Mouse (Mus musculus): ENCODE data around the gene Rab29. TPM values are rescaled to one million over a fixed set of nuclear protein-coding genes. Genes with fewer than 3 reads are reported as not detected.

Gene Rab29
- polyA plus RNA-seq, 1 experiment from 2014 or later: 10.2 TPM

- WGBS: under 1% methylated on average over 35 of the region's 35 CpGs
- H3K4me3 ChIP-seq: peak within 1 kb of the TSS; percentile 97
These were observed 43.1 kb downstream of the Rab29 start, which contains the start of gene Nucks1 for GRCm38 (mm10) chr1:131910001-131910648. TSS of gene Nucks1 (plus strand) at chr1:131910534.

DNA sequence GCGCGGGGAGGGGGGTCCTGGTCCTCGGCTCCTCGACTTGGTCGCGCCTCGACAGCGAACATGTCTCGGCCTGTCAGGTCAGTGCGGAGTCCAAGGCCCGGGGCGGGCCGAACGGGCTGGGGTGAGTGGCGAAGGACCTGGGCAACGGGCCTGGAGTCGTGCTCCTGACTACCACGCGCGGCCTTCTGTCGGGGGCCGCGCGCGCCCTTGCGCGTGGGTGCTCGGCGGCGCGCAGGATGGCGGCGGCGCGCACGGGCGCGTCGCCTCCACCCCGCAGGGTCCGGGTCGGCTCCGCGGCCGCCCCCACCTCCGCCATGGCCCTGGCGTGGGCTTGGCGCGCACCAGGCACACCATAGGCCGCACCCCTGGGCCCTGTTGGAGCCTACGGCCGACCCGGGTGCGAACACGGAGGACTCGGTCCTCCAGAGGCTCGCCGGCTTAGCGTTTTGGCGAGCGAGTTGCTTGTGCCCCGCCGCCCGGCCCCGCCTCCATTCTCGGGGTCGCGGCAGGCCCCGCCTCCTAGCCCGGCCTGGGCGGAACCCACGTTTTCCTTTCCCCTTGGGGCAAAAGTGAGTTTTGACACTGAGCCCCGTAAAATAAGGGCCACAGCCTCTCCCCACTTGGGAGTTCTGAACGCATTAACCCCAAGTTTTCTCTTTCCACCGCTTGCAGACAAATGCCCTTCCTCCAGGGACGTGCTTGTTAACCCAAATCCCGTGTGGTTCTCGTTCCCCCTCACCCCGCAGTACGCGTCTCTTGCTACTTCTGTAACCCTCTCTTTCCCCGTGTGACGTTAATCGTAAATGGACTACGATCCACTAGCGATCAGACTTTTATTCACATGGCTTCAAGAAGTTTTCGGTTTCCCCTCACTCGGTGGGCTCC lies 43.9 kb downstream of the Rab29 start:
- peaks cover 21% of the 10 kb centered on the region for H3K4me1 ChIP-seq
- H3K27me3 ChIP-seq (ENCODE audit: low read depth, poor library complexity, severe bottlenecking): peaks cover 32% of the 10 kb centered on the region
- H3K4me3 ChIP-seq: peak overlapping the region; percentile 97
- peaks cover 36% of the 10 kb centered on the region for H3K36me3 ChIP-seq
- H3K9me3 ChIP-seq (replicated peaks): no peaks in the 10 kb centered on the region
- under 1% methylated on average over 79 of the region's 88 CpGs for WGBS
- peak overlapping the region; percentile 100 for H3K27ac ChIP-seq (replicated peaks)
- DNase-seq (ENCODE audit: low spot score): peak; percentile 81

More at GRCm38 (mm10) chr1:131910001-131910648, 43.1 kb downstream of the Rab29 start, which contains the start of gene Nucks1:
- H3K27me3 ChIP-seq (ENCODE audit: low read depth, poor library complexity, severe bottlenecking): peaks cover 32% of the 10 kb centered on the region
- peak within 1 kb of the TSS; percentile 100 for H3K27ac ChIP-seq (replicated peaks)
- peaks cover 28% of the 10 kb centered on the region for H3K36me3 ChIP-seq
- H3K9me3 ChIP-seq (replicated peaks): no peaks in the 10 kb centered on the region
- H3K4me1 ChIP-seq: peaks cover 19% of the 10 kb centered on the region
- peak; percentile 100 for DNase-seq (ENCODE audit: low spot score)

- 90% methylated on average over 6 of the region's 6 CpGs for WGBS
- Histone ChIP-seq H3K9me3 (replicated peaks) (no peaks in the 10 kb centered on the region), H3K27me3 (ENCODE audit: low read depth, poor library complexity, severe bottlenecking) (no peaks in the 10 kb centered on the region), H3K4me3 (no peak overlapping the region), H3K27ac (replicated peaks) (no peak overlapping the region), H3K36me3 (peaks cover 95% of the 10 kb centered on the region), H3K4me1 (peaks cover 9% of the 10 kb centered on the region; the same call in 1 of the 2 replicates)
- DNase-seq (ENCODE audit: low spot score): no peak
These were observed 50.6 kb downstream of the Rab29 start for GRCm38 (mm10) chr1:131917634-131918033.

- Histone ChIP-seq H3K9me3 (replicated peaks) (no peaks in the 10 kb centered on the region), H3K4me1 (peaks cover 6% of the 10 kb centered on the region; the same call in 1 of the 2 replicates), H3K36me3 (peaks cover 98% of the 10 kb centered on the region), H3K4me3 (no peak overlapping the region), H3K27me3 (ENCODE audit: low read depth, poor library complexity, severe bottlenecking) (no peaks in the 10 kb centered on the region), H3K27ac (replicated peaks) (no peak overlapping the region)
- 98% methylated on average over 2 of the region's 2 CpGs for WGBS
- DNase-seq (ENCODE audit: low spot score): no peak
These were observed 52.0 kb downstream of the Rab29 start for GRCm38 (mm10) chr1:131919052-131919451.

DNA sequence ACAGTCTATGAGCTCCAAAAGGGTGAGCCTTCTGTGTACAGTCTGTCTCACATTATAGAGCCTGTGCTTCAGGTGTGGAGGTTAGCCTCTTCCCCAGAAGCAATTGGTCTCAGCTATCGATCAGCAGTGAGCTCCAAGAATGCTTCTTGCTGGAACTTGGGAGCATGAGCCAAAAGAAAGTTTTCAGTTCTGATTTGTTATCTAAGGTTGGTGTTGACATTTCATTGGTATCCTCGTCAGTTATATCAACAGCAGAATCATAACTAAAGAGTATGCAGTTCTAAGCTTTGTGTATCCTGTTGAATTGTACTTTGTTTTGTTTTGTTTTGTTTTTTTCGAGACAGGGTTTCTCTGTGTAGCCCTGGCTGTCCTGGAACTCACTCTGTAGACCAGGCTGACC lies 55.1 kb downstream of the Rab29 start:
- H3K9me3 ChIP-seq (replicated peaks): no peaks in the 10 kb centered on the region
- H3K27ac ChIP-seq (replicated peaks): no peak overlapping the region
- 95% methylated on average over 3 of the region's 3 CpGs for WGBS
- no peaks in the 10 kb centered on the region for H3K27me3 ChIP-seq (ENCODE audit: low read depth, poor library complexity, severe bottlenecking)
- peaks cover 100% of the 10 kb centered on the region for H3K36me3 ChIP-seq
- H3K4me1 ChIP-seq: no peaks in the 10 kb centered on the region
- DNase-seq (ENCODE audit: low spot score): no peak
- H3K4me3 ChIP-seq: no peak overlapping the region

Other genes with a start within 250 kb of the Rab29 start
- 0.07 TPM in 1 of 2 replicates, not detected in the other for gene Ctse, start 228.9 kb upstream of the Rab29 start, polyA plus RNA-seq (2016; fragmentation: Nextera tagmentation; extraction: Ambion mirVana)
- 0.77 and 1.4 TPM in 2 replicates for gene Rab7b, start 178.5 kb upstream of the Rab29 start, polyA plus RNA-seq (2016; fragmentation: Nextera tagmentation; extraction: Ambion mirVana)
- gene Slc26a9, start 123.2 kb upstream of the Rab29 start, polyA plus RNA-seq (2016; fragmentation: Nextera tagmentation; extraction: Ambion mirVana): not detected in 2 replicates
- 1.7 and 1.8 TPM in 2 replicates for gene Pm20d1, start 69.8 kb upstream of the Rab29 start, polyA plus RNA-seq (2016; fragmentation: Nextera tagmentation; extraction: Ambion mirVana)
- gene Slc41a1, start 39.7 kb upstream of the Rab29 start, polyA plus RNA-seq (2016; fragmentation: Nextera tagmentation; extraction: Ambion mirVana): 11.4 and 12.1 TPM in 2 replicates
- gene Nucks1, start 43.3 kb downstream of the Rab29 start, polyA plus RNA-seq (2016; fragmentation: Nextera tagmentation; extraction: Ambion mirVana): 103 and 104 TPM in 2 replicates
- gene Slc45a3, start 95.7 kb downstream of the Rab29 start, polyA plus RNA-seq (2016; fragmentation: Nextera tagmentation; extraction: Ambion mirVana): 18.6 and 22.3 TPM in 2 replicates
- gene Elk4, start 140.4 kb downstream of the Rab29 start, polyA plus RNA-seq (2016; fragmentation: Nextera tagmentation; extraction: Ambion mirVana): 12.5 and 13.3 TPM in 2 replicates
- 8.1 and 12.1 TPM in 2 replicates for gene Mfsd4a, start 200.8 kb downstream of the Rab29 start, polyA plus RNA-seq (2016; fragmentation: Nextera tagmentation; extraction: Ambion mirVana)

Data from midbrain, embryonic 10.5 days (tissue).